Mouse (Mus musculus): ENCODE results near the gene Rras.

Rras gene

DNA sequence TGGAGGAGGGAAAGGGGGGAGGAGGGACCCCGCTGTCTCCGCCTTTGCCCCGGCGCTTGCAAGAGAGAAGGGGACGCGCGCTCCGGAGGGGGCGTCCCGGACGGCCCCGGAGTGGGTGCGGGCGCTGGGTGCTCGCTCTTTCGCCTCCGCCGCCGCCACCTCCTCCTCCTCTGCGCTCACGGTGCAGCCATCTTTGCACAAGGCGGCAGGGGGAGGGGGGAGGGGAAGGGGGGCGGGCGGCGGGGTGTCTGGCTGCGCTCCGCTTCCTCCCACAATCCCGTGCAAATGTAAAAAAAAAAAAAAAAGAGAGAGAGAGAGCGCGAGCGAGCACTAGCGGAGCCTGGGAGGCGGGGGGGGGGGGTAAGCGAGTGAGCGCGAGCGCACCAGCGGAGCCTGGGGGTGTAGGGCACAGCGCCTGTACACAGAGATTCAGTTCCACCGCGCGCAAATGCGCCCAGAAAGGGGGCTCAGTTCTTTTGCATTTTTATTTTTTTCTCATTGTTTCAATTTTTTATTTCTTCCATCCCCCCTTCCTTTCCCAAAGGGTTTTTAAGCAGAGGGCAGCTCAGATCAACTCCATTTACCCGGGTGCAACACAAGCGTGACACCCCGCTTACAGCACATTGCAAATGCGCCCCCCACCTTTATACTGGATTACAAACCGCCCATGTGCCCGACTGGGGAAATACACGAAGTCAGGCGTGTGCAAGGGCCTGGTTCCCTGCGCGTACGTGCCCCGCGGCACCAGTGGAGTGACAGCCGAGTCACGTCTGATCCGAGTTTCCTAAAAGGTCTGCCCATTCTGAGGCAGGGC lies 35.6 kb downstream of the Rras start:
- DNase-seq (ENCODE audit: low spot score) = peak; percentile 82

DNA sequence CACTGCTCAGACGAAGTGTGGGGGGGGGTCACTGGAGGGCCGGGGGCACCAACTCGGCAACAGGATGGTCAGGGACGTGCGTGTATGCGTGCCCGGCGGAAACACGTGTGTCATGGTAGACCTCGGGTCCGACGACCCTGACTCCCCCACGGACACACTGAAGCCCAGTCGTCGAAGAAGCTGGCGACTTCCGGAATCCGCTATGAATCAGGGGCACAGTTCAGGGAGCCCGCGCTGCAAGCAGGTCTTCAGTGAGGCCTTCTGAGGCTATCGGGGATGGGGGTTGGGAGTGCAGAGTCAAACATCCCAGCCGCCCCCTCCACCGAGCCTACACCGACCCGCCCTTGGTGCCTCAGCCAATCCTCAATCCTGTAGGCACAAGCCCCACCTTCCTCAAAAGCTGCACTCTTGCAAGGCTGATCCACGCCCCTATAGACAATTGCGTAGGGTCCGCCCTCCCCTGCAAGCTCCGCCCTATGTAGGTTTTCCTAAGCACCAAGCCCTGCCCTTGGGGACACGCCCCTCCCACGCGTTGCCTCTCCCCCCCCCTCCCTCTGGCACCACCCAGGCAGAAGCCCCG lies 36.3 kb downstream of the Rras start:
- DNase-seq (ENCODE audit: low spot score) = peak; percentile 98

DNA sequence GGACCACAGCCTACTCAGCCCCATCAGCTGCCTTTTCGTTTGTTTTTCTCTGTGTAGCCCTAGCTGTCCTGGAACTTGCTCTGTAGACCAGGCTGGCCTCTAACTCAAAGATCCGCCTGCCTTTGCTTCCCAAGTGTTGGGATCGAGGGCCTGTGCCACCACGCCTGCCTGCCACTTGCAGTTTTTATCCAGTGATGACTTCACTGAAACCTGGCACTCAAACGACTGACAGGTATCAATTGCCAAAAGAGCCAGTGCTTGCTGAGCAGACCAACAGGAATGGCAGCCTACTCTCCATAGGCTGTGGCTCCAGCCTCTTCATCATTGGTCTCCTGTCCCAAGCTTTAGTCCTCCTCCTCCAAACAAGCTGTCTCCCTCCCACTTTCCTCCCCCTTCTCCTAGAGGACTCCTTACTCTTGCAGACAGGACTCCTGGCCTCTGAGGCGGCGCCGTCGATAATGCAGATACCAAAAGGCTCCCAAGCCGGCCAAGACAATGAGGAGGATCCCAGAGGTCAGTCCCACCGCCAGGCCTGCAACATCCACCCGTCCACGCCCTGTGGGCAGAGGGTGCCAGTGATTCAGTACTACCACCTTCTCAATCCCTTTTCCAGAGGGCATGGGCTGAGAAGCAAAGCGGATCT lies 38.7 kb downstream of the Rras start:
- no peak for DNase-seq (ENCODE audit: low spot score)

DNA sequence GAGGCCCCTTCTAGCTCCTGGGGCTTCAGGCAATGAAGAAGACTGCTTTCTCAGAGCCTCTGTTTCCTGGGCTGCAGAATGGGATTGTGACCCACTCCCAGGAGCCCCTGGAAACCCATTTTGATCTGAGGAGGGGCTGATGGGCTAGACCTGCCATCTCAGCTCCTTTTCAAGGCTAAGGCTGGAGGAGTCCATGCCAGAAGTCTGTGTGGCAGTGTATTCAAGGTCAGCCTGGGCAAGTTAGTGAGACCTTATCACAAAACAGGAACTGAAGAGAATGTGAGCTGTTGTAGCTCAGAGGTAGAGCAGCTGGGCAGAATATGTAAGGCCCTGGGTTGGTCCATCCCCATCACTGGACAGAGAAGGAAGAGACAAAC lies 39.2 kb downstream of the Rras start:
- DNase-seq (ENCODE audit: low spot score) = no peak

DNA sequence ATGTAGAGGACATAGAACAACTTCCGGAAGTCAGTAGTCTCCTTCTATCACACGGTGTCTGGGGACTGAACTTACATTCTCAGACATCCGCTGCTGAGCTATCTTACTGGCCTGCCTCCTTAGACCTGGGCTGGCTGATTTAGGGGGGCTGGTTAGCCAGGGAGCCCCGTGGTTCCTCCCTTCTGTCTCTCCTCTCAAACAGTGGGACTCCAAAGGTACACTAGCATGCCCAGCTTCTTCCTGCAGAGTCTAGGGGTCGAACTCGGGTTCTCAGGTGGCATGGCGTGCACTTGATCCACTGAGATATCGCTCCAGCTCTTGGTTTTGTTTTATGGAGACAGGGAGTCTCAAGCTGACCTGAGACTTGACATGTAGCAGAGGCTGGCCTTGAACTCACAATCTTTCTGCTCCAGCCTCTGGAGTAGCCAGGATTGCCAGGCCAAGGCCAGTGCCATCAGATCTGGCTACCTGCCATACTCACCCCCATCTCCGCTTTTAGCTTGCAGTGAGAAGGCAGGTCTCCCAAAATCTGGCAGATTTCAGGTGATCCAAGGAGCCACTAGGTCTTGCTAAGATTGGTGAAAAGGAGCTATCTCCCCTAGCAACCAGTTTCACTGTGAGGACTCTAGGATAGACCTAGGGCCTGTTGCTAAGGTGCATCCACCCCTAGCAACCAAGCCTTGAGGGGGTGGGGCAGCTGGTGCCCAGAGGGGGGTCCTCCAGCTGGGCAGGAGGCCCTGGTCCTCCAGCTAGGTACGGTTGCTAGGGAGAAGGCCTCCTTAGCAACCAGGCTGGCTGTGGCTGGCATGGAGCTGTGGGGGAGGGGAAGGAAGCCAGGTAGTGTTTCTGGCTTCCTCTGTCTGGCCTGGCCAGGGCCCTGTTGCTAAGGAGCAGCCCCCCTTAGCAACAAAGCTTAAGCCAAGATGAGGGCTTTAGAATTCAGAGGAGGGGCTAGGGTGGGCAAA lies 41.1 kb downstream of the Rras start:
- DNase-seq (ENCODE audit: low spot score) = peak; percentile 28

DNA sequence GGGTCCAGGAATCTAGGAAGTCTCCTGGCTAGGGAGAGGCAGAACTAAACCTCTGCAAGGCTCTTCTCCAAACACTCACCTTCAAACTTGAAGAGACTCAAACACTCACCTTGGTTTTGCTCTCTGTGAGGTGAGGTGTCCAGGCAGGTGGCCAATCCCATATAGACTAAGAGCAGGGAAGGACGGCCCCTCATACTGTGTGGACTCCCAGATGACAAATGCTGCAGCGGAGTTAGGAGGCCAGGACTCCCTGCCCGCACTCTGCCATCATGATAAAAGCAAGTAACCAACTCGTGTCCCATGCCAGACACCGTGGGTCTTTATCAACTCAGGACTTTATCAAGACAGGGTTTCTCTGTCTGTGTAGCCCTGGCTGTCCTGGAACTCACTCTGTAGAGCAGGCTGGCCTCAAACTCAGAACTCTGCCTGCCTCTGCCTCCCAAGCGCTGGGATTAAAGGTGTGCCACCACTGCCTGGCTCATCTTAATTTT lies 42.9 kb downstream of the Rras start:
- DNase-seq (ENCODE audit: low spot score) = no peak

DNA sequence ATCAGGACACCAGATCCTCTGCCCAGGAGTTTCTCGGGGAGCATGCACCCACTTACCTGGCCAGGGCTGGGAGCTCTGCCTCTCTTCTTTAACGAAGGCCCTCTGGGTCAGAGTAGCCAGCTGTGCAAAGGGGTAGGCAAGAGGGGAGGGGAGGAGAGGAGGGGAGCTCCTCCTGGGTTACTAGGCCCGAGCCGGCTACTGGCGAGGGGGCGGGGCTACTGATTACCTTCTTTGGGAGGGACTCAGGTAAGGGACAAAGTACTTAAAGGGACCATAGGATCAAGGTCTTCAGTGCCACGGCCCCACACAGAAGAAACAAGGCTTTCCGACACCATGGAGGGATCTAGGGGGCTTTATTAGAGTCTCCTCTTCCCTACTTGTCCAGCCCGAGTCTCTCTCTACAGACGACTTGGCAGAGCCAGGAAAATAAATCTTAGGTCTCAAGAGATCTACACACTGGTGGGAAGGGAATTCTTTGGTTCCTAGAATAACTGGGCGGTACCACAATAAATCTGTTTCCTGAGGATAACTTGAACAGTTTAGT lies 43.8 kb downstream of the Rras start:
- peak; percentile 36 for DNase-seq (ENCODE audit: low spot score)

DNA sequence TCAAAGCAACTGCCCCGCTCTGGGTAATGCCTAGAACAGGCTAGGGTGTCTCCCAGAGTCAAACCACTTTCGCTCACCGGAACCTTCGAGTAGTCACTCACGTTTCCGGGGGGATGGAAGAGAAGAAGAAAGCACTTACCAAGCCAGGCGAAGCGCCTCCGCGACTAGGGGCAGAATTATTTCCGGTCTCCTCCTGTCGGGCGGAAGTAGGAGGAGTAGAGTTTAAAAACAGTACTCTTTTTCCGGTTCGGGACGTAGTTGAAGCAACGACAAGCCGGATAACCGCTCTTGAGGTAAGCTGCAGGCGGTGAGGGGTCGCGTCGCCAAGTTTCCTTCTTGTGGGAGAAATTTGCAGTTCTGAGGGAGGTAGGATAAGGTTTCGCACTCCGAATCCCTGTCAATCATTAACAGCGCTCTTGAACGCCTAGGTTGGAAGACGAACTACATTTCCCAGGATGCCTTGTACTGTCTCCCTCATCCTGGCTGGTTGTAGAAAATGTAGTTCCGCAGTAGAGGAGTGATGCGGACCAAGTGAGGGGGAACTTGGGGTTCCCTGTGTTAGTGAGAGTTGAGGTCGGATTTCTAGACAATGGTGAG lies 44.6 kb downstream of the Rras start, which contains the start of the genes Nosip and Prrg2:
Gene Nosip (plus strand): TSS at position 191 of the 597 bp plus-strand sequence.
Gene Prrg2 (minus strand): TSS at position 439 of the 597 bp plus-strand sequence.
- DNase-seq (ENCODE audit: low spot score) = peak; percentile 99

DNA sequence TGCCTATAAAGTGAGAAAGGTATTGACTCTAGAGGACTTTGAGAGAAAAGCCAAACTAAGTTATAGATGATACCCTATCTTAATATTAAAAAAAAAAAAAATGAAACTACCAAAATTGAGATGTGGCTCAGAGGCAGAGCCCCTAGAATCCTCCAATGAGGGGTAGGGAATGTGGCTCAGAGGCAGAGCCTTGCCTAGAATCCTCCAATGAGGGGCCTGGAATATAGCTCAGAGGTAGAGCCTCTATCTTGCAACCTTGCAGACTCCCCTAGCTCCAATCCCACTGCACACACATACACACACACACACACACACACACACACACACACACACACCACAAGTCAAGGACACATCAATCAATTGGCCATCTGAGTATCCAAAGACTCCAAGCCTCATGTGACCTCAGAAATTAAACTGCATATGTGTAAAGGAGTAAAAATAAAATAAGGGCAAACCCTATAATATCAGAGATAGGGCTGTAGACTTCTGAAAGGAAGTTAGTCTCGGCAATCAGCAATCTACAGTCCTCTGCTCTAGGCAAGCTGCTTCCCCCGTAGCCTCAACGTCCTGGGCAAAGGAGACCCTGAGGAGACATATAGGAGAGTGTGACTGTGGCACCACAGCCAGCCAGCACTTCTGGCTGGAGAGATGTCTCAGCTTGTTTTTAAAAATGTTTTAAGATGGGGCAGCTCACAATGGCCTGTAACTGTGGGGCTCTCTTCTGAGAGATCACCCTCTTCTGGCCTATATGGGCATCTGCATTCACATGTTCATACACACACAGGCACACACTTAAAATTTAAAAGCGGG lies 49.6 kb downstream of the Rras start:
- no peak for DNase-seq (ENCODE audit: low spot score)

DNA sequence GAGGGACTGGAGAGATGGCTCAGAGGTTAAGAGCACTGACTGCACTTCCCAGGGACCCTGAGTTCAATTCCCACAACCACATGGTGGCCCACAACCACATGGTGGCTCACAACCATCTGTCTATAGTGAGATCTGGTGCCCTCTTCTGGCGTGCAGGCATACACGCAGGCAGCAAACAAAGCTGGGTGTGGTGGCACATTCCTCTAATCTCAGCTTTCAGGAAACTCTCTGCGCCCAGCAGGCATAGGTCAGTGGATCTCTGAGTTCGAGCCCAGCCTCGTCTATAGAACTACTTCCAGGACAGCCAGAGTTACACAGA lies 50.2 kb downstream of the Rras start:
- DNase-seq (ENCODE audit: low spot score) = peak; percentile 77

DNA sequence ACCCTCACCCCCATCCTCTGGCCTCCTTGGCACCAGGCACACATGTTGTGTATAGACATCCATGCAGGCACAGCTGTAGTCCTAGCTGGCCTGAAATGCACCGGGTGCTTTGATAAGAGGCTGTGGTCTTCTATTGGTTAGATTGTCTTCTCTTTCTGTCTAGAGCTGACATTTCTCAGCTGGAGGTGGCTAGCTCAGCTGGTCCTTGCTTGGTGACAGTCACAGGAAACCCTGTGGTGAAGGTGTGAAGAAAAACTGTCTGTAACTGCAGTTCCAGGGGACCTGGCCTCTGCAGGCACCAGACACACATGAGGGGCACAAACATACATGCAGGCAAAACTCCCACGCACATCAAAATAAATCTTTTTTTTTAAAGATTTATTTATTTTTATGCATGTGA lies 51.9 kb downstream of the Rras start:
- DNase-seq (ENCODE audit: low spot score) = no peak
